Mouse (Mus musculus) olfactory bulb, adult 2 months (tissue): ENCODE measurements around the gene Olfr1390.

Experiments
- CTCF ChIP-seq: fragments of 200-500 bp; IDR thresholded peaks from 2 replicates; pipeline ENCODE4 v1.5.1; 2012; ENCODE audit warnings: low read depth, mild to moderate bottlenecking, low read length, moderate library complexity; ENCODE audit not compliant: insufficient read depth
- POLR2A ChIP-seq: fragments of 200-500 bp; IDR thresholded peaks from 2 replicates; pipeline ENCODE4 v1.6.1; 2012; ENCODE audit warnings: mild to moderate bottlenecking, low read depth, low read length, moderate library complexity; ENCODE audit not compliant: insufficient read depth

- TF ChIP-seq CTCF (no peak), POLR2A (no peak)
Observed at GRCm38 (mm10) chr11:49334888-49335287, at the start of gene Olfr1390.
